Mouse (Mus musculus) lung, postnatal 0 days (tissue): ENCODE measurements around the gene Ptprs.

Source experiments
- CTCF ChIP-seq: IDR thresholded peaks from 2 replicates; pipeline ENCODE4 v1.5.1; 2016; ENCODE audit warnings: antibody characterized with exemption, mild to moderate bottlenecking
- EP300 ChIP-seq: IDR thresholded peaks from 2 replicates; pipeline ENCODE4 v1.6.1; 2016; ENCODE audit warnings: antibody characterized with exemption, mild to moderate bottlenecking, control low read depth

- TF ChIP-seq EP300: no peak
- no peak for TF ChIP-seq CTCF
Observed at GRCm38 (mm10) chr17:56411437-56411836, 64.8 kb downstream of the Ptprs start.
